Mouse (Mus musculus) heart, postnatal 0 days (tissue): ENCODE data around the gene Nat10. TPM values are rescaled to one million over a fixed set of nuclear protein-coding genes. Genes with fewer than 3 reads are reported as not detected.
A peak's percentile ranks its signal among the peaks of the same experiment; 100 is the strongest.

Experiments used
- ATAC-seq: fragments of 200-750 bp; cut with Nextera tagmentation; 2 replicates; pipeline ENCODE4 v1.8.0; 2017; ENCODE audit warnings: low read depth, moderate number of reproducible peaks, moderate library complexity; ENCODE audit not compliant: insufficient read depth
- DNase-seq: peaks from one replicate; pipeline ENCODE4 v3.0.0-alpha.2; 2016; ENCODE audit warnings: low spot score
- H3K27ac ChIP-seq: fragments of 300-500 bp; sonication (generic); 2 replicates; pipeline ENCODE4 v1.5.1; 2014; ENCODE audit warnings: low read depth, mild to moderate bottlenecking
- H3K27me3 ChIP-seq: fragments of 300-500 bp; sonication (generic); 2 replicates; pipeline ENCODE4 v1.6.1; 2014; ENCODE audit warnings: low read length, mixed read lengths; ENCODE audit not compliant: control insufficient read depth, insufficient read depth
- H3K36me3 ChIP-seq: fragments of 300-500 bp; sonication (generic); replicated peaks from 2 replicates; pipeline ENCODE4 v1.6.1; 2014; ENCODE audit warnings: low read length, mixed read lengths; ENCODE audit not compliant: control insufficient read depth, insufficient read depth
- H3K4me1 ChIP-seq: fragments of 300-500 bp; sonication (generic); 2 replicates; pipeline ENCODE4 v1.6.1; 2014; ENCODE audit warnings: antibody characterized with exemption; ENCODE audit not compliant: control insufficient read depth, insufficient read depth
- H3K4me2 ChIP-seq: fragments of 300-500 bp; sonication (generic); 2 replicates; pipeline ENCODE4 v1.6.1; 2014; ENCODE audit warnings: low read depth, mild to moderate bottlenecking, low read length, moderate library complexity
- H3K4me3 ChIP-seq: fragments of 300-500 bp; sonication (generic); 2 replicates; pipeline ENCODE4 v1.5.1; 2014; ENCODE audit warnings: low read depth, low read length
- H3K9ac ChIP-seq: fragments of 300-500 bp; sonication (generic); replicated peaks from 2 replicates; pipeline ENCODE4 v1.6.1; 2014; ENCODE audit warnings: low read depth, low read length, mixed read lengths
- H3K9me3 ChIP-seq: fragments of 300-500 bp; sonication (generic); replicated peaks from 2 replicates; pipeline ENCODE4 v1.6.1; 2016; ENCODE audit warnings: low read length; ENCODE audit not compliant: control insufficient read depth
- CTCF ChIP-seq: IDR thresholded peaks from 2 replicates; pipeline ENCODE4 v1.5.1; 2016; ENCODE audit warnings: antibody characterized with exemption, control low read depth, low read depth
- EP300 ChIP-seq: IDR thresholded peaks from 2 replicates; pipeline ENCODE4 v1.6.1; 2016; ENCODE audit warnings: antibody characterized with exemption, low read depth
- WGBS: fragments of 180-500 bp; shearing (Covaris S2); extraction: QIAGEN DNeasy Blood & Tissue Kit; methylation state at CpG from one replicate; pipeline ENCODE4 v1.1.7; 2014; 5-methylcytosine and 5-hydroxymethylcytosine counted together
- polyA plus RNA-seq: library from polyadenylated mRNA; unstranded; fragments of >200 nt; fragmentation: Nextera tagmentation; extraction: Ambion mirVana; gene quantifications from 2 replicates; pipeline ENCODE4 v1.2.1, GENCODE M21; 2015
- total RNA-seq: library from RNA; depleted of rRNA; stranded (reverse); fragments of >200 nt; gene quantifications from 2 replicates; pipeline ENCODE4 v1.2.3, GENCODE M21; 2014; ENCODE audit warnings: low replicate concordance

Nat10 gene
- total and polyA plus RNA-seq, 2 experiments from 2014 or later = 7.8 to 25.6 TPM

DNA sequence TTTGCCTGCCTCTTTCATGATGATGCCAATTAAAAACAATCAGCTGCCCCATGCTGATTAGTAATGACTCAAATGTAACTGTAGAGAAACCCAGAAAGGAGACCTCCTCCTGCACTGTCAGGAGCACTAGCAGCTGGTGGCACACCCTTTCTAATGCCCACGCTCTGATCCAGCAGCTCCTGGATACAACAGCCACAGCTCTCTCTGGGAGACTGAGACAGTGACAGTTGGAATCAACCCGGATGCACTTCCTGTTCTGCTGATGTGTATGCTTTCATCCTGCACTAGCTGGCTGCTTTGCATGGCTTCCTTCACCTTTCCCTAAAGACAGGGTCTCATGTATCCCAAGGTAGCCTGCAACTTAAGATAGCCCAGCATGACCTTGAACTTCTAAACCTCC is 15.0 kb downstream of the Nat10 start:
- WGBS = 73% methylated on average over 2 of the region's 2 CpGs
- no peak overlapping the region for H3K27ac ChIP-seq
- H3K4me3 ChIP-seq = no peak overlapping the region
- no peaks in the 10 kb centered on the region for H3K4me1 ChIP-seq
- DNase-seq = no peak
- no peaks in the 10 kb centered on the region for H3K9me3 ChIP-seq
- H3K27me3 ChIP-seq = no peaks in the 10 kb centered on the region
- TF ChIP-seq CTCF = no peak
- no peak for TF ChIP-seq EP300
- peaks cover 47% of the 10 kb centered on the region for H3K36me3 ChIP-seq
- ATAC-seq = no peak
- H3K4me2 ChIP-seq = no peak overlapping the region
- no peak overlapping the region for H3K9ac ChIP-seq

DNA sequence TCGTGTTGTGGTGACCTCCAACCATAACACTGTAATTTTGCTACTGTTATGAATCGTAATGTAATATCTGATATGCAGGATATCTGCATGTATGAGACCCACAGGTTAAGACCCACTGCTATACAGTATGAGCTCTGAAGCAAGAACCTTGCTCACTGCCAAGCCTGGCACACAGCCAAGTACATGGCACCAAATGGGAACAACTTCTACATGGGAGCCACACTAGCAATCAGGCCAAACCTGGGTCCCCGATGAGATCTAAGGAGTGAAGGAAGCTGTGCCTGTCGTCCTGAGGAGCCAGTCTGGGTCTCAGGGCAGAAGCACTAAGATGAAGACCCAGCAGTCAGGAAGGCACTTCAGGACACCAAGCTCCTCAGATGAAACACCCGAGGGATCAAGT is 15.6 kb downstream of the Nat10 start:
- no peak for ATAC-seq
- H3K4me2 ChIP-seq = no peak overlapping the region
- TF ChIP-seq CTCF (no peak), EP300 (no peak)
- H3K4me1 ChIP-seq = no peaks in the 10 kb centered on the region
- H3K36me3 ChIP-seq = peaks cover 43% of the 10 kb centered on the region
- WGBS = 76% methylated on average over 5 of the region's 5 CpGs
- no peak for DNase-seq
- no peak overlapping the region for H3K4me3 ChIP-seq
- no peak overlapping the region for H3K9ac ChIP-seq
- H3K27me3 ChIP-seq = no peaks in the 10 kb centered on the region
- no peak overlapping the region for H3K27ac ChIP-seq
- H3K9me3 ChIP-seq = no peaks in the 10 kb centered on the region

DNA sequence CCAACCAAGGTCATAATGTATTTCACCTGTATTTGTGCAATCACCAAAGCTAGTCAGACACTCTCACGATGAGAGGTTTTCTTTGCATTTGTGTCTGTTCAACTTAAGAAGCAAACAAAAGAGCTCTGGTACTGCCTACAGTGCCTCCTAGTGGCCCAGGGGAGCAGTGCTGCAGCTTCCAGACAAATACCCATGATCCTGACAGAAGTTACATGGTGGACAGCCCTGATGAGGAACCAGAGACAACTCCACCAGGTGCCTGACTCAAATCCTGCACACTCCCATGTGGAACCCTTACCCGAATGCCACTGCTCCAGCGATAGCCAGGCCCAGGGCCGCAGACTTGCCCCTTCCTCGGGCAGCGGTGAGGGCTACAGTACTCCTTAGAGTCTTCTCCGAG is 17.1 kb downstream of the Nat10 start:
- Histone ChIP-seq H3K27me3 (no peaks in the 10 kb centered on the region), H3K4me3 (no peak overlapping the region), H3K36me3 (peaks cover 35% of the 10 kb centered on the region), H3K27ac (no peak overlapping the region), H3K9ac (no peak overlapping the region), H3K9me3 (no peaks in the 10 kb centered on the region), H3K4me2 (no peak overlapping the region), H3K4me1 (no peaks in the 10 kb centered on the region)
- ATAC-seq (no peak), DNase-seq (peak; percentile 35)
- TF ChIP-seq CTCF (peak; percentile 83), EP300 (no peak)
- 78% methylated on average over 7 of the region's 7 CpGs for whole genome bisulfite sequencing

DNA sequence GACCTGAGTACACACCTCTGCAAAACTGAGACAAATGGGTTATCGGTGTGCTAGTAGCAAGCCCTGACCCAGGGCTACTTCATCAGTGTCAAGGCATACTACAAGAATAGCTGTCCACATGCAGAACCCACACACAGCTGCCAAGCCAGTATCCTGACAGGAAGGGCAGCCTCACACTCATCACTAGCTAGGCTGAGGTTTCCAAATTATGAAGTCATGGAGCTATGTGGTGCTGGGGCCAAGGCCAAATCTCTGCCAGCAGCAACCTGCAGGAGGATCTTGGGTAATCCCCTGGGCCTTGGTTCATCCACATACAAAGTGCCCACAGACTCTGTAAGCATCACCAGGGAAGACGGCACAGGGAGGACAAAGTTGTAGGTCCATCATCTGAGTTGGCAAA is 17.5 kb downstream of the Nat10 start:
- H3K4me3 ChIP-seq = no peak overlapping the region
- TF ChIP-seq EP300 = no peak
- TF ChIP-seq CTCF = no peak
- H3K27me3 ChIP-seq = no peaks in the 10 kb centered on the region
- no peak for ATAC-seq
- no peaks in the 10 kb centered on the region for H3K4me1 ChIP-seq
- H3K36me3 ChIP-seq = peaks cover 32% of the 10 kb centered on the region
- WGBS = 92% methylated on average over 2 of the region's 2 CpGs
- no peak overlapping the region for H3K4me2 ChIP-seq
- H3K27ac ChIP-seq = no peak overlapping the region
- no peak for DNase-seq
- no peaks in the 10 kb centered on the region for H3K9me3 ChIP-seq
- H3K9ac ChIP-seq = no peak overlapping the region

DNA sequence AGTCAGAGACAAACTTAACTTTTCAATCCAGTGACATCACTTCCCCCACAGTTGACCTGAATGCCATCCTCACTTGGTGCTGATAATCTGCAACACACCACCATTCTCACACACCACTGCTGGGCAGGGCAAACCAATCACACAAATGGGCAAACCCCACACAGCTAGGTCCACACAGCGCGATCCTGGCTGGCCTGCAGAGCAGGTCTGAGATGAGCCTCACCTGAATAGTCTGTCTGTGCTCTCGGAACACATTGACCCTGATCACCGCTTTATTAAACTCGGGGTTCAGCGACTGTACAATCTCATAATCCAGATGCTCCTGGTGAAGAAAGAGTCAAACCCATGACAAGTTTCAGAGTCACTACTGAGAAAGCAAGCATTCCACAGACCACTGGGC is 18.2 kb downstream of the Nat10 start:
- Histone ChIP-seq H3K4me2 (no peak overlapping the region), H3K27ac (no peak overlapping the region), H3K27me3 (no peaks in the 10 kb centered on the region), H3K36me3 (peaks cover 26% of the 10 kb centered on the region), H3K9me3 (no peaks in the 10 kb centered on the region), H3K4me3 (no peak overlapping the region), H3K9ac (no peak overlapping the region), H3K4me1 (no peaks in the 10 kb centered on the region)
- no peak for ATAC-seq
- DNase-seq = no peak
- 94% methylated on average over 6 of the region's 6 CpGs for WGBS
- no peak for TF ChIP-seq EP300

DNA sequence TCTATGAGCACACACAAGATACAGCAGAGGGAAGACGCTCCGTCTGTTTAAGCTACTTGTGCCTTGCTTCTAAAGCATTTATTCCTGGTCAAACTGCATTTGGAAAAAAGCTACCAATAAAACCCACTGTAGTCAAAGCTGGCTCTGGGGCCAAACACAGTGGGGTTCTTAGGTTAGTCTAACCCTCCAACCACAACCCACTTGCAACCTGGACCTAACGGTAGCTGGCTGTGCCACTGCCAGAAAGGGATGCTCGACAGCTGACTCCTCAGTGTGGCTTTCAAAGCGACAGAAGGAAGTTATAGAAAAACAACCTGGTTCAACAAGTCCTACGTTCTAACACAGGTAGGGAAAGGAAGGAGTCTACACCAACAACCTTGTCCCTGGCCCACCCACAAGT is 29.6 kb downstream of the Nat10 start:
- no peak for ATAC-seq
- no peaks in the 10 kb centered on the region for H3K9me3 ChIP-seq
- peaks cover 72% of the 10 kb centered on the region for H3K36me3 ChIP-seq

More for the DNA sequence above, 29.6 kb downstream of the Nat10 start:
- no peak for DNase-seq
- Histone ChIP-seq H3K27ac (no peak overlapping the region), H3K4me2 (no peak overlapping the region), H3K4me3 (no peak overlapping the region), H3K27me3 (no peaks in the 10 kb centered on the region), H3K4me1 (no peaks in the 10 kb centered on the region), H3K9ac (no peak overlapping the region)
- 86% methylated on average over 6 of the region's 6 CpGs for whole genome bisulfite sequencing
- no peak for TF ChIP-seq EP300
- no peak for TF ChIP-seq CTCF
